Mouse (Mus musculus) cerebellum, postnatal 10 days (tissue): ENCODE measurements around the gene Tm9sf4.

Experiments
- DNase-seq, 2 experiments: peaks; one replicate each; pipeline ENCODE4 v3.0.0; 2021; ENCODE audit warnings: mixed read lengths in 2 of 2

Tm9sf4 gene

GRCm38 (mm10) chr2:153160844-153161683, at the start of gene Tm9sf4:
Tm9sf4 (plus strand) TSS chr2:153161303.
- peak; percentile 95 to 96 for DNase-seq

GRCm38 (mm10) chr2:153115679-153116081, 45.4 kb upstream of the Tm9sf4 start:
- DNase-seq: no peak

GRCm38 (mm10) chr2:153117051-153117486, 44.0 kb upstream of the Tm9sf4 start:
- no peak for DNase-seq

- no peak for DNase-seq
These were observed 41.6 kb upstream of the Tm9sf4 start for GRCm38 (mm10) chr2:153119488-153119887.

GRCm38 (mm10) chr2:153120126-153120525, 41.0 kb upstream of the Tm9sf4 start:
- no peak for DNase-seq

GRCm38 (mm10) chr2:153121821-153122615, 39.1 kb upstream of the Tm9sf4 start:
- DNase-seq: no peak

GRCm38 (mm10) chr2:153122701-153123100, 38.4 kb upstream of the Tm9sf4 start:
- no peak for DNase-seq

- no peak for DNase-seq
These were observed 35.2 kb upstream of the Tm9sf4 start for GRCm38 (mm10) chr2:153125875-153126274.

- peak; percentile 45 to 49 for DNase-seq
These were observed 30.1 kb upstream of the Tm9sf4 start for GRCm38 (mm10) chr2:153131019-153131418.

- no peak for DNase-seq
These were observed 26.9 kb upstream of the Tm9sf4 start for GRCm38 (mm10) chr2:153134237-153134636.

- DNase-seq: no peak
These were observed 24.9 kb upstream of the Tm9sf4 start for GRCm38 (mm10) chr2:153136211-153136610.

GRCm38 (mm10) chr2:153139158-153139557, 21.9 kb upstream of the Tm9sf4 start:
- DNase-seq: no peak

- peak; percentile 61 to 71 for DNase-seq
These were observed 21.0 kb upstream of the Tm9sf4 start for GRCm38 (mm10) chr2:153139996-153140613.

GRCm38 (mm10) chr2:153142620-153143199, 18.4 kb upstream of the Tm9sf4 start:
- DNase-seq: peak; percentile 77 to 88

- no peak for DNase-seq
These were observed 15.8 kb upstream of the Tm9sf4 start for GRCm38 (mm10) chr2:153145346-153145745.

- DNase-seq: no peak
These were observed 13.9 kb upstream of the Tm9sf4 start for GRCm38 (mm10) chr2:153147236-153147635.

- DNase-seq: peak; percentile 89 to 91
These were observed 13.4 kb upstream of the Tm9sf4 start for GRCm38 (mm10) chr2:153147715-153148114.

- no peak for DNase-seq
These were observed 11.4 kb upstream of the Tm9sf4 start for GRCm38 (mm10) chr2:153149742-153150141.

GRCm38 (mm10) chr2:153151026-153151425, 10.1 kb upstream of the Tm9sf4 start:
- no peak for DNase-seq

- DNase-seq: peak; percentile 52 to 60
These were observed 9.0 kb upstream of the Tm9sf4 start for GRCm38 (mm10) chr2:153151926-153152665.

- DNase-seq: peak; percentile 48 to 63
These were observed 8.1 kb upstream of the Tm9sf4 start for GRCm38 (mm10) chr2:153153033-153153450.

- peak; percentile 28 to 42 for DNase-seq
These were observed 3.8 kb upstream of the Tm9sf4 start for GRCm38 (mm10) chr2:153157270-153157669.
